1 mouse cellular context compared by ENCODE assay signal in the genomic region with DNA sequence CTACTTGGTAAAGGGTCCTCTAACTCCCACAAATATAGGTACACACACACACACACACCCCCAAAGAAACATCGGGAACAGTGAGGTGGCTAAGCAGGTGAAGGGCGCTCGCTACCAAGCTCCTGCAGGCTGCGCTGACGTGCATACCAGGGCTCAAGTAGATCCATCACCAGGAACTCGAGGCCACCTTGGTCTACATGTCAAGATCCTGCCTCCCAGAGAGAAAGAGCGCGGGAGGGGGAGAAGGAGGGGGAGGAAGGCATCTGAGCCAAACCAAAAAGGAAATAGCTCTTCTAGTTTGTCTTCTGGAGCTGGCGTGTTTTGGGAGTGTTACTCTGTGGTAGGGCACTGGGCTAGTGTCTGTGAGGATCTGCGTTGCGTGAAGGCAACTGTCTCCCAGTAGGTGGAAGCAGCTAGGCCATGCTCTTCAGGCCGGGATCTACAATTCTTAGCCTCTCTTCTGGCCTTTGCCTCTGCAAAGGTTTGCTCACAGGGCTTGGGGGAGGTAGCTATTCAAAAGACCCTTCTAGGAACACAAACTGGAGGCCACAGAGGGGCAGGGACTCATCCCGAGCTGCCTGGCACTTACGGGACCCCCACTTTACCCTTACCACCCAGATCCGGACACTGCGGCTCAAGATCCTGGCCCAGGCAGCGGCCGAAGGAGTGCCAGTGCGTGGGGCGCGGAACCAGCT.
TF ChIP-seq lines count a peak whose summit lies in the region.

No protein-coding gene starts in this region.

TF ChIP-seq in ES-E14, 5 proteins besides CTCF, POLR2A, EP300 and RAD21 (continued from another document):
- no peak for TF ChIP-seq CHD2 (IDR thresholded peaks at IDR 0.05; ENCODE audit: low read depth, low read length)
